Mouse (Mus musculus): ENCODE data around the gene Nupr1. TPM values are rescaled to one million over a fixed set of nuclear protein-coding genes. Genes with fewer than 3 reads are reported as not detected.

The Nupr1 gene
- polyA plus RNA-seq, 1 experiment from 2014 or later = 182 TPM

DNA sequence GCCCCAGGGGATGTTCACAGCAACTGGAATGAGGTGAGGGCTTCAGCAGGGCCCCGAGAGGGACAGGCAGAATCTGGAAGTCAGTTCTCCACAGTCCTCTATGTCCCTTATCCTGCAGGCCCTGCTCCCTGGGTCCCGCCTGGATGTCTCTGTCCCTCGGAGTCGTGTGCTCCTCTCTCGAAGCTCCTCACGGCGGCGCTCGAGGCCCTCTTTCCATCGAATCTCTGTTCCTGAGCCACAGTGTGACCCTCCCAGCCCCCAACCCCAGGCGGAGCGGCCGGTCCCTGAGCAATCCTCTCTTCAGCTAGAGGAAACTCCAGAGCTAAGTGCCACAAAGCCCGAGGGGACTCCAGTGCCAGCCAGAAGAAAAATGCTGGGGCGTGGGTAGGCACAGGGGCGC, 42.9 kb downstream of the Nupr1 start:
- ATAC-seq (ENCODE audit: low FRiP score, low TSS enrichment) = peak; percentile 36; the same call in 1 of the 2 replicates
- peak; percentile 70 for DNase-seq (ENCODE audit: low spot score)
- no peak overlapping the region for H3K4me3 ChIP-seq (ENCODE audit: low read depth, low read length)

DNA sequence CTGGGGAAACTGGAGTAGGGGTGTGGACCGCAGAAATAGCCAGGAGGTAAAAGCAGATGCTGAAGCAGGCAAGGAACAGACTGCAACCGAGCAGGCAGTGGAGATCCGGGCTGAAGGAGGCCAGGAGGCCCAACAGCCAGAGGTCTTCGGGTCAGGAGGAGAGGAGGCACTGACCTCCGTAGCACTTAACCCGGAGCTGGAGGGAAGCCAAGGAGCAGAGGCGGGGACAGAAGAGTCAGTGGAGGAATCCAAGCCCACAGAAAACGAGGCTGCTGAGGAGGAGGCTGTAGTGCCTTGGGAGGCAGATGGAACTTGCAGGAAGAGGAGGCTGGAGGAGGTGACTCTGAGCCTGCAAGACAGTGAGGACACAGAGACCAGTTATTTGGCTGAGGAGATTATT, 43.8 kb downstream of the Nupr1 start:
- no peak for ATAC-seq (ENCODE audit: low FRiP score, low TSS enrichment)
- no peak overlapping the region for H3K4me3 ChIP-seq (ENCODE audit: low read depth, low read length)
- WGBS = 37% methylated on average over 8 of the region's 8 CpGs
- no peak for TF ChIP-seq CTCF (IDR thresholded peaks at IDR 0.05; ENCODE audit: low read depth)
- H3K9me3 ChIP-seq (ENCODE audit: control insufficient read depth, low read length) = no peaks in the 10 kb centered on the region
- H3K36me3 ChIP-seq (ENCODE audit: control insufficient read depth, insufficient read depth, low read length) = no peaks in the 10 kb centered on the region
- no peak for DNase-seq (ENCODE audit: low spot score)
- H3K27me3 ChIP-seq (ENCODE audit: control insufficient read depth, insufficient read depth, low read length) = no peaks in the 10 kb centered on the region
- H3K27ac ChIP-seq (replicated peaks) = no peak overlapping the region
- H3K9ac ChIP-seq (ENCODE audit: low read length) = no peak overlapping the region
- no peak overlapping the region for H3K4me2 ChIP-seq (replicated peaks; ENCODE audit: low read depth)
- no peaks in the 10 kb centered on the region for H3K4me1 ChIP-seq (replicated peaks; ENCODE audit: control insufficient read depth, insufficient read depth)

More for the DNA sequence above, 42.9 kb downstream of the Nupr1 start:
- no peak overlapping the region for H3K27ac ChIP-seq (replicated peaks)
- H3K4me2 ChIP-seq (replicated peaks; ENCODE audit: low read depth) = peak overlapping the region; percentile 23; the same call in 1 of the 2 replicates
- H3K9me3 ChIP-seq (ENCODE audit: control insufficient read depth, low read length) = no peaks in the 10 kb centered on the region
- peak overlapping the region; percentile 18; the same call in 1 of the 2 replicates for H3K9ac ChIP-seq (ENCODE audit: low read length)
- WGBS = 6% methylated on average over 16 of the region's 16 CpGs
- H3K27me3 ChIP-seq (ENCODE audit: control insufficient read depth, insufficient read depth, low read length) = no peaks in the 10 kb centered on the region
- H3K4me1 ChIP-seq (replicated peaks; ENCODE audit: control insufficient read depth, insufficient read depth) = no peaks in the 10 kb centered on the region
- TF ChIP-seq EP300 (optimal IDR thresholded peaks at IDR 0.05) (no peak), CTCF (IDR thresholded peaks at IDR 0.05; ENCODE audit: low read depth) (peak; percentile 82)
- H3K36me3 ChIP-seq (ENCODE audit: control insufficient read depth, insufficient read depth, low read length) = no peaks in the 10 kb centered on the region

DNA sequence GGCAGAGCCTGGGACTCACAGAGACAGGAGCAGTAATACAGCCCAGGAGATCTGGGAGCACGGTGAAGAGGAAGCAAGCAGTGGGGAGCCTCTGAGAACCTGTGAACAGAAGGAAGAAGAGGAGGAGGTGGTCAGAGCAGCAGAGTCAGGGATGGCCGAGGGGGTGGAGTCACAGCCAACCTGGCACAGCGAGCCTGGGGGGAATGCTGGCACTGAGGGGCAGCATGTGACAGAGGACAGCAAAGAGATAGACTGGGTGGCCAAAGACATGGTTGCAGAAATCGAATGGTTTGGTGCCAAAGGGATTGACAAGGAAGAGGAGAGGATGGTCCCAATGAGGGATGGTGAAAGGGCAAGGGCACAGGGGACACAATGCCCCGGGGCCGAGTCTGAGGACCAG, 44.9 kb downstream of the Nupr1 start, which contains the start of gene Cln3:
Gene Cln3, minus strand, starts transcription at position 101 of the 400 bp plus-strand sequence.
- TF ChIP-seq CTCF (IDR thresholded peaks at IDR 0.05; ENCODE audit: low read depth) = no peak
- Histone ChIP-seq H3K27ac (replicated peaks) (no peak within 1 kb of the TSS), H3K27me3 (ENCODE audit: control insufficient read depth, insufficient read depth, low read length) (no peaks in the 10 kb centered on the region), H3K36me3 (ENCODE audit: control insufficient read depth, insufficient read depth, low read length) (no peaks in the 10 kb centered on the region), H3K4me2 (replicated peaks; ENCODE audit: low read depth) (no peak within 1 kb of the TSS), H3K9ac (ENCODE audit: low read length) (no peak within 1 kb of the TSS), H3K4me1 (replicated peaks; ENCODE audit: control insufficient read depth, insufficient read depth) (no peaks in the 10 kb centered on the region), H3K9me3 (ENCODE audit: control insufficient read depth, low read length) (no peaks in the 10 kb centered on the region), H3K4me3 (ENCODE audit: low read depth, low read length) (no peak within 1 kb of the TSS)
- ATAC-seq (ENCODE audit: low FRiP score, low TSS enrichment) (no peak), DNase-seq (ENCODE audit: low spot score) (no peak)
- 67% methylated on average over 6 of the region's 6 CpGs for WGBS

DNA sequence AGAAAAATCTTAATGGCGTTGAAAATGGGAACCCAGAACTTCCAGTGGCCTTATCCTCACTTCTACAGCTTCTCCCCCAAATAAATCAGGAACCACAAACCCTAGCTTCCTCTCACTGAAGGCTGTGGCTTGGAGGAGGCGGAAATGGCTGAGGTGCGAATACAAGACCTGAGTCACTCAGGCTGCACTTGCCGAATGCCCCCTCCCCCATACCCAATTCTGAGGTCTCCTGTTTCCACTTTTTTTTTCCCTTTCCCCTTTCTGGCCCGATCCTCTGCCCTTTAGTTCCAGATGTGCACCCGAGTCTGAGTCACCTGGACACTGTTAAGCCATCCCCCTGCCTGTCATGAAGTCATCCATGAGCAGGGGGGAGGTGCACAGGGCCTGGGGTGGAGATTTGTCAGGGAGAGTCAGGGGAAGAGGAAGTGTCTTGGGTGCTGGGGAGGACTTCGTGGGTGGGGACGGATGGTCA, 46.1 kb downstream of the Nupr1 start, which contains the start of gene Apobr:
Gene Apobr, plus strand, starts transcription at position 437 of the 472 bp plus-strand sequence.
- Histone ChIP-seq H3K27ac (replicated peaks) (no peak within 1 kb of the TSS; the same call in 1 of the 2 replicates), H3K9ac (ENCODE audit: low read length) (peak within 1 kb of the TSS; percentile 71; the same call in 1 of the 2 replicates), H3K4me1 (replicated peaks; ENCODE audit: control insufficient read depth, insufficient read depth) (no peaks in the 10 kb centered on the region), H3K27me3 (ENCODE audit: control insufficient read depth, insufficient read depth, low read length) (no peaks in the 10 kb centered on the region), H3K9me3 (ENCODE audit: control insufficient read depth, low read length) (no peaks in the 10 kb centered on the region), H3K4me2 (replicated peaks; ENCODE audit: low read depth) (peak within 1 kb of the TSS; percentile 88), H3K36me3 (ENCODE audit: control insufficient read depth, insufficient read depth, low read length) (no peaks in the 10 kb centered on the region; the same call in 1 of the 2 replicates), H3K4me3 (ENCODE audit: low read depth, low read length) (peak within 1 kb of the TSS; percentile 53; the same call in 1 of the 2 replicates)
- WGBS = 84% methylated on average over 8 of the region's 8 CpGs
- no peak for ATAC-seq (ENCODE audit: low FRiP score, low TSS enrichment)
- DNase-seq (ENCODE audit: low spot score) = no peak
- no peak for TF ChIP-seq EP300 (optimal IDR thresholded peaks at IDR 0.05)
- TF ChIP-seq CTCF (IDR thresholded peaks at IDR 0.05; ENCODE audit: low read depth) = no peak

DNA sequence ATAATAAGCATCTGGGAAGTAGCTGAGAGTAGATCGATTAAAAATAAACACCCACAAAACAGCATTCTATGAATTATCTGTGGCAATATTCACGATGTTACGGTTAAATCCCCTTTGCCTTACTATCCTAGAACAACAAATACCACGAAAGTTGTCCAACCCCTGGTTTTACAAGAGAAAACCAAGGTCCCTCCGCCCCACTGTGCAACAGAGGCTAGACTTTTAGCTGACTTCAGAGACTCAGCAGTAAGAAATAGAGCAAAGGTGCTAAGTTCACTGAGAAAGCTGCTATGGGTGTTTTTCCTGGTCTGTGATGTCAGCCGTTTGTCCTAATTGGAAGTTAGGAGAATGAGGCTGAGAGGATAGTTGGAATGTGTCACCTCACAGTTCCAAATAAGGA, 46.9 kb downstream of the Nupr1 start:
- TF ChIP-seq CTCF (IDR thresholded peaks at IDR 0.05; ENCODE audit: low read depth) (0 out of 2 replicates have a peak, but pooled peaks have one; percentile 1), EP300 (optimal IDR thresholded peaks at IDR 0.05) (no peak)
- Histone ChIP-seq H3K4me3 (ENCODE audit: low read depth, low read length) (peak overlapping the region; percentile 53), H3K9me3 (ENCODE audit: control insufficient read depth, low read length) (no peaks in the 10 kb centered on the region), H3K9ac (ENCODE audit: low read length) (peak overlapping the region; percentile 71), H3K27me3 (ENCODE audit: control insufficient read depth, insufficient read depth, low read length) (no peaks in the 10 kb centered on the region), H3K36me3 (ENCODE audit: control insufficient read depth, insufficient read depth, low read length) (no peaks in the 10 kb centered on the region; the same call in 1 of the 2 replicates), H3K4me1 (replicated peaks; ENCODE audit: control insufficient read depth, insufficient read depth) (no peaks in the 10 kb centered on the region), H3K4me2 (replicated peaks; ENCODE audit: low read depth) (peak overlapping the region; percentile 88), H3K27ac (replicated peaks) (peak overlapping the region; percentile 92; the same call in 1 of the 2 replicates)
- whole genome bisulfite sequencing = 49% methylated on average over 6 of the region's 6 CpGs
- DNase-seq (ENCODE audit: low spot score) (no peak), ATAC-seq (ENCODE audit: low FRiP score, low TSS enrichment) (peak; percentile 13; the same call in 1 of the 2 replicates)

DNA sequence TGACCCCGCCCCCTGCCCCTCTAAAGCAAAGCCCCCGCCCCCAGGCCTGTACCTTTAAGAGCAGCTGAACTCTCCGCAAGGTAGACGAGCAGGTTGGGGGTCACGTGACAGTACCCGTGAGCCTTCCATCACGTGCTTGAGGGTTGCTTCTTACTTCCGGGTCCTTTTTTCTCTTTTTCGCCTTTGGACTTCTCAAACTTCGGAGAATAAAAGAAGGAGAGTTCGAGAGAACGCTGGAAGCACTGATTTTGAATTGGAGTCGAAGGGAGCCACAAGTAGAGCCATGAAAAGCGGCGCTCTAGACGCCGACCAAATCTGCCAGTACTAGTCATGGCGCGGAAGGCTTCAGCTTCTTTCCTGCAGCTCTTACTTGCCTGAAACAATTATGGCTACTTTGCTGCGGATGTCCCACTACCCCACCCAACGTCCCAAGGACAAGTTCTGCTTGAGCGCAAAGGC, 47.4 kb downstream of the Nupr1 start:
- H3K4me1 ChIP-seq (replicated peaks; ENCODE audit: control insufficient read depth, insufficient read depth) = no peaks in the 10 kb centered on the region
- DNase-seq (ENCODE audit: low spot score) = peak; percentile 90
- H3K4me3 ChIP-seq (ENCODE audit: low read depth, low read length) = peak overlapping the region; percentile 53
- ATAC-seq (ENCODE audit: low FRiP score, low TSS enrichment) = peak; percentile 81
- no peak for TF ChIP-seq EP300 (optimal IDR thresholded peaks at IDR 0.05)
- TF ChIP-seq CTCF (IDR thresholded peaks at IDR 0.05; ENCODE audit: low read depth) = 0 out of 2 replicates have a peak, but pooled peaks have one; percentile 1
- no peaks in the 10 kb centered on the region; the same call in 1 of the 2 replicates for H3K36me3 ChIP-seq (ENCODE audit: control insufficient read depth, insufficient read depth, low read length)
- no peaks in the 10 kb centered on the region for H3K27me3 ChIP-seq (ENCODE audit: control insufficient read depth, insufficient read depth, low read length)
- H3K4me2 ChIP-seq (replicated peaks; ENCODE audit: low read depth) = peak overlapping the region; percentile 88
- under 1% methylated on average over 22 of the region's 22 CpGs for WGBS
- no peaks in the 10 kb centered on the region for H3K9me3 ChIP-seq (ENCODE audit: control insufficient read depth, low read length)
- peak overlapping the region; percentile 92 for H3K27ac ChIP-seq (replicated peaks)
- H3K9ac ChIP-seq (ENCODE audit: low read length) = peak overlapping the region; percentile 71
